Mouse (Mus musculus) midbrain, embryonic 10.5 days (tissue): ENCODE measurements around the gene Ormdl3. TPM values are rescaled to one million over a fixed set of nuclear protein-coding genes. Genes with fewer than 3 reads are reported as not detected.

ENCODE experiments used
- DNase-seq: peaks from one replicate; pipeline ENCODE4 v3.0.0-alpha.2; 2017; ENCODE audit warnings: low spot score
- H3K27ac ChIP-seq: fragments of 300-500 bp; sonication (generic); replicated peaks from 2 replicates; pipeline ENCODE4 v1.5.1; 2016; ENCODE audit warnings: mild to moderate bottlenecking
- H3K27me3 ChIP-seq: fragments of 300-500 bp; sonication (generic); 2 replicates; pipeline ENCODE4 v1.6.1; 2016; ENCODE audit warnings: low read depth, mild to moderate bottlenecking; ENCODE audit not compliant: poor library complexity, severe bottlenecking
- H3K36me3 ChIP-seq: fragments of 300-500 bp; sonication (generic); 2 replicates; pipeline ENCODE4 v1.6.1; 2016; ENCODE audit warnings: mild to moderate bottlenecking, moderate library complexity
- H3K4me1 ChIP-seq: fragments of 300-500 bp; sonication (generic); 2 replicates; pipeline ENCODE4 v1.6.1; 2016
- H3K4me3 ChIP-seq: fragments of 300-500 bp; sonication (generic); 2 replicates; pipeline ENCODE4 v1.5.1; 2016; ENCODE audit warnings: mild to moderate bottlenecking, moderate library complexity
- H3K9me3 ChIP-seq: fragments of 300-500 bp; sonication (generic); replicated peaks from 2 replicates; pipeline ENCODE4 v1.6.1; 2016; ENCODE audit warnings: mild to moderate bottlenecking
- WGBS: fragments of 180-500 bp; shearing (Covaris S2); methylation state at CpG from one replicate; pipeline ENCODE4 v1.1.7; 2016; 5-methylcytosine and 5-hydroxymethylcytosine counted together
- polyA plus RNA-seq: library from polyadenylated mRNA; unstranded; fragments of >200 nt; fragmentation: Nextera tagmentation; extraction: Ambion mirVana; gene quantifications from 2 replicates; pipeline ENCODE4 v1.2.1, GENCODE M21; 2016

Gene Ormdl3
- polyA plus RNA-seq, 1 experiment from 2014 or later: 65.8 TPM

DNA sequence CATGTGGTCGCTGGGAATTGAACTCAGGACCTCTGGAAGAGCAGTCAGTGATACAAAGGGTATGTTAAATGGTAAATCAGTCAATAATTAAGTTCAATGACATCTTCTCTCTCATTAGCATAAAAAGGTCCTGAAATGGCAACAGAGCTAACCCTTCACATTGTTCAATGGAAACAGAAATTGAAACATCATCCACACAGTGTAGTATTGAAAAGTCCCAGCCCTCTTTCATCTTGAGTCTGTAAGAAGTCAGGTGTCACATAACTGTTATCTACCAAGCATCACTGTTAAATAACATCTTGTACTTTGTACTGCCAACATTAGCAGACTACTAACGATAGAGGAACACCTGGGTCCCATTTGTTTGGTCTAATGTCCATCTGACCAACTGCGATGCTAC, 24.1 kb downstream of the Ormdl3 start:
- 0 out of 2 replicates have a peak, but pooled peaks cover 4% of the 10 kb centered on the region for H3K27me3 ChIP-seq
- H3K9me3 ChIP-seq: no peaks in the 10 kb centered on the region
- WGBS: 91% methylated on average over 3 of the region's 3 CpGs
- no peak overlapping the region for H3K27ac ChIP-seq
- no peak for DNase-seq
- H3K36me3 ChIP-seq: no peaks in the 10 kb centered on the region
- H3K4me3 ChIP-seq: no peak overlapping the region
- H3K4me1 ChIP-seq: peaks cover 8% of the 10 kb centered on the region; the same call in 1 of the 2 replicates

DNA sequence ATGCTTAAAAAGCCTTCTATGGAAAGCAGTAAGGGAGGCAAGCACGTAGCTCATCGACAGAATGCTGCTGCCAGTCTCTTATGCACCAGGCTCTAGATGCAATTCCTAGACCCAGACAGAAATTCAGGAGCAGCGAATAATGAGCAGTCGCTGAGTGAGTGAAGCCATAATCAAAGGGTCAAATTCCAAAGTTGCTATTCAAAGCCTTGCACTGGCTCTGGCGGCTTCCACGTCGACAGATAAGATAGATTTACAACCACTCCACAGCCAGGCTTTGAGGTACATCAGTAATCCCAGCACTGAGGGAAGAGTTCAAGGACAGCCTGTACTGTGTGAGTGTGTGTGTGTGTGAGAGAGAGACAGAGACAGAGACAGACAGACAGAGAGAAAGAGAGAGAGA, 26.2 kb downstream of the Ormdl3 start:
- Histone ChIP-seq H3K27me3 (0 out of 2 replicates have a peak, but pooled peaks cover 4% of the 10 kb centered on the region), H3K4me3 (no peak overlapping the region), H3K4me1 (peaks cover 8% of the 10 kb centered on the region; the same call in 1 of the 2 replicates), H3K27ac (no peak overlapping the region), H3K36me3 (no peaks in the 10 kb centered on the region), H3K9me3 (no peaks in the 10 kb centered on the region)
- 57% methylated on average over 7 of the region's 7 CpGs for WGBS
- no peak for DNase-seq

DNA sequence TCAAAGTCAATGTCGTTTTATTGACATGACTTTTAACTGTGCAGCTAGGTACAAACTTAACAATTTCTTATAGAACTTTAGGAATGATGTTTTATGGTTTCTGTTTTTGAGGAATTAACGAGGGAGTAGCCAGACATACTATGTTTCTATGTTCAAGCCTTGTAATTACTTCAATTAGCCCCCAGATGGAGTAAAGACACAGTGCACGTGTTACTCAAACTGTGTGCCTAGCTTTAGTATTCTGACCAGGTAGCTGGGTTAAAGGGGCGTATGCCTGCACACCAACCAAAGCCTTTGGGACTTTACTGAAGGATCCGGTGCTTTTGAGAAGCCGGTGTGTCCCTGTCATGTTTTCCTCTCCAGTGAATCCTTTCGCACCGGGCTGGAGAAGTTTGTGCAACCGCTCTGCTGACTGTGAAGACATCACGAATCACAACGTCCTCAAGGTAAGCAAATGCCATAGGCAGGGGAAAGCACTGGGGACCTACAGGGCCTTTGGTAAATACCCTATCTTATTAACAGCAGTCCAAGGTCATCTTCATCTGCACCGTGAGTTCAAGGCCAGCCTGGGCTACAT, 32.0 kb downstream of the Ormdl3 start:
- 69% methylated on average over 12 of the region's 12 CpGs for WGBS

GRCm38 (mm10) chr11:98553966-98554365, 33.2 kb downstream of the Ormdl3 start:
- H3K9me3 ChIP-seq: 0 out of 2 replicates have a peak, but pooled peaks cover 6% of the 10 kb centered on the region

More for the DNA sequence above, 32.0 kb downstream of the Ormdl3 start:
- H3K9me3 ChIP-seq: 0 out of 2 replicates have a peak, but pooled peaks cover 4% of the 10 kb centered on the region
- DNase-seq: no peak
- H3K4me1 ChIP-seq: peaks cover 12% of the 10 kb centered on the region
- no peak overlapping the region for H3K4me3 ChIP-seq
- no peaks in the 10 kb centered on the region for H3K36me3 ChIP-seq
- H3K27ac ChIP-seq: no peak overlapping the region
- peaks cover 8% of the 10 kb centered on the region for H3K27me3 ChIP-seq

DNA sequence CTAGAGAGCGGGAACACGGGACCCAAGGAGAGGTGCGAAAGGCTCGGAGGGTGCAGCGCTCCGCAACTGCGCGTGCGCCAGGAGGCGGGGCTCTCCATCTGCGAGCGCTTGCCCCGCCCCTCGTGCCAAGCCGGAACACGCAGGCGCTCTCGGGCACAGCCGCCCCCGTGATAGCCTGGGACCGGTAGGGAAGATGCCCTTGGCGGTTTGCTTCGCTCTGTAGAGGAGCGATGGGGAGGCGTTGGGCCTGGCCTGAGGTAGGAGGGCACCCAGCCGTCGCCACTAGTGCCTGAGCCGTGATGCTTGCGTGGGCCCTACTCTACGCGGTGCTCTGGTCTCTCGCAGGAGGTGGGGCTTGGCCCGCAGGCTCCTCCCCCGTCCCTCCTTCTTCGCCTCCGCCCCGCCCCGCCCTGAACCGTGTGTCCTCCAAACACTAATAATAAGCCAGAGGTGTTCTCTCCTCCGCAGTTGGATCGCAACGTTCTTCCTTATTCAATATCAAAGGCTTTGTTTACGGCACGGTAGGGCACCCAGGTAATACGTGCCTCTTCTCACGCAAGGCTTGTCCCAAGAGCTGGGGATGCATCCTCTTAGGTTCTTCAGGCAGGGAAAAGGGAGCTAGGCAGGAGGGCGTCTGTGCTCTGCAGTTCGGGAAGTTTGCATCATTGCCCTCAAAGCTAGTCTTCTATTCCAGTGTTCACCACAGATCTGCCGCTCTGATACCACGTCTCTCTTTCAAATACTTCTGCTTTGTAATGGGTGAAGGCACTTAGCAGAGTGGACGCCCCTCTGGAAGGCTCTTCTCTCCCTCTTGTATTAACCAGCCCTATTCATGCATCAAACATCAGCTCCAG, 36.0 kb downstream of the Ormdl3 start, which contains the start of gene Zpbp2:
Gene Zpbp2, plus strand, starts transcription at position 123 of the 854 bp plus-strand sequence.
- peak; percentile 93 for DNase-seq
- Histone ChIP-seq H3K27me3 (peaks cover 48% of the 10 kb centered on the region), H3K27ac (peak within 1 kb of the TSS; percentile 89), H3K36me3 (no peaks in the 10 kb centered on the region), H3K9me3 (0 out of 2 replicates have a peak, but pooled peaks cover 6% of the 10 kb centered on the region), H3K4me3 (peak within 1 kb of the TSS; percentile 71), H3K4me1 (peaks cover 12% of the 10 kb centered on the region)
- WGBS: under 1% methylated on average over 51 of the region's 51 CpGs

More at GRCm38 (mm10) chr11:98553966-98554365, 33.2 kb downstream of the Ormdl3 start:
- DNase-seq: no peak
- no peak overlapping the region for H3K27ac ChIP-seq
- peaks cover 21% of the 10 kb centered on the region for H3K27me3 ChIP-seq
- peaks cover 12% of the 10 kb centered on the region for H3K4me1 ChIP-seq
- WGBS: 81% methylated on average over 4 of the region's 4 CpGs
- H3K36me3 ChIP-seq: no peaks in the 10 kb centered on the region
- H3K4me3 ChIP-seq: no peak overlapping the region

DNA sequence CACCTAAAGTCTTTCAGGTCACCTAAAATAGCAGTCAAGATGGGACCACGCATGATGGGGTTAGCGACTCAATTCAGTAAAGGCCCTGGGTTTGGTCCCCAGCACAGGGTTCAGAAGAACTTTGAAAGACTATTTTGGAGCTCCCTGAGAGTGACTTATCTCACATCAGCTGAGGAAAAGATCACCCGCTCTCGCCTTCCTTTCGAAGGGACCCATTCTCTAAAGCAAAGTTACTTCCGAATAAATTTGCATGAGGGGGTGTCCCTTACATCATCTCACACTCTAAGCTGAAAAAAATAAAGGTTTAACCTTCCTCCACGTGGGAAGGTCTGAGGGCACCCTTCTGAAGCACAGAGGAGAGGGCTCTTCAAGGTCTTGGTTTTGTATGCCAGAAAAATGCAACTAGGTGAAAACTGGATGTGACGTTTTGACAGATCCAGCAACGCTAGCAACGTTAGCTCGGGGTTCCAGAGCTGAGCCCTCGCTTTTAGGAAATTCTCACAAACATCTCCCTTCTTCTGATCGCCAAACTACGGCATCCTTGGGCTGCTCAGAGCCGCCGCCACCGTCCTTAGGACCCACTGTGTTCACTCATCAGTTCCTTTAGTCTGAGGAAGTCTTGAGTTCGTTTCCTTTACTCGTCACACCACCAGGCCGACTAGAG, 36.7 kb downstream of the Ormdl3 start:
- peaks cover 56% of the 10 kb centered on the region for H3K27me3 ChIP-seq
- 0 out of 2 replicates have a peak, but pooled peaks cover 6% of the 10 kb centered on the region for H3K9me3 ChIP-seq
- H3K4me3 ChIP-seq: peak overlapping the region; percentile 71
- 22% methylated on average over 20 of the region's 20 CpGs for WGBS
- H3K36me3 ChIP-seq: no peaks in the 10 kb centered on the region
- no peak for DNase-seq
- peak overlapping the region; percentile 89 for H3K27ac ChIP-seq
- peaks cover 18% of the 10 kb centered on the region for H3K4me1 ChIP-seq

GRCm38 (mm10) chr11:98549363-98549762, 37.8 kb downstream of the Ormdl3 start:
- Histone ChIP-seq H3K4me3 (no peak overlapping the region), H3K27ac (no peak overlapping the region), H3K4me1 (peaks cover 21% of the 10 kb centered on the region), H3K36me3 (no peaks in the 10 kb centered on the region), H3K27me3 (peaks cover 67% of the 10 kb centered on the region), H3K9me3 (0 out of 2 replicates have a peak, but pooled peaks cover 6% of the 10 kb centered on the region)
- 68% methylated on average over 4 of the region's 4 CpGs for WGBS
- no peak for DNase-seq

GRCm38 (mm10) chr11:98547308-98547693, 39.9 kb downstream of the Ormdl3 start:
- Histone ChIP-seq H3K36me3 (no peaks in the 10 kb centered on the region), H3K9me3 (0 out of 2 replicates have a peak, but pooled peaks cover 2% of the 10 kb centered on the region), H3K4me1 (peaks cover 21% of the 10 kb centered on the region), H3K27ac (no peak overlapping the region), H3K27me3 (peaks cover 87% of the 10 kb centered on the region), H3K4me3 (no peak overlapping the region)
- DNase-seq: no peak
- 64% methylated on average over 3 of the region's 3 CpGs for WGBS

GRCm38 (mm10) chr11:98546529-98547307, 40.5 kb downstream of the Ormdl3 start:
- Histone ChIP-seq H3K36me3 (no peaks in the 10 kb centered on the region), H3K4me1 (peaks cover 21% of the 10 kb centered on the region), H3K27me3 (peaks cover 93% of the 10 kb centered on the region), H3K27ac (no peak overlapping the region), H3K4me3 (no peak overlapping the region), H3K9me3 (0 out of 2 replicates have a peak, but pooled peaks cover 2% of the 10 kb centered on the region)
- 48% methylated on average over 12 of the region's 12 CpGs for WGBS
- DNase-seq: peak; percentile 18

DNA sequence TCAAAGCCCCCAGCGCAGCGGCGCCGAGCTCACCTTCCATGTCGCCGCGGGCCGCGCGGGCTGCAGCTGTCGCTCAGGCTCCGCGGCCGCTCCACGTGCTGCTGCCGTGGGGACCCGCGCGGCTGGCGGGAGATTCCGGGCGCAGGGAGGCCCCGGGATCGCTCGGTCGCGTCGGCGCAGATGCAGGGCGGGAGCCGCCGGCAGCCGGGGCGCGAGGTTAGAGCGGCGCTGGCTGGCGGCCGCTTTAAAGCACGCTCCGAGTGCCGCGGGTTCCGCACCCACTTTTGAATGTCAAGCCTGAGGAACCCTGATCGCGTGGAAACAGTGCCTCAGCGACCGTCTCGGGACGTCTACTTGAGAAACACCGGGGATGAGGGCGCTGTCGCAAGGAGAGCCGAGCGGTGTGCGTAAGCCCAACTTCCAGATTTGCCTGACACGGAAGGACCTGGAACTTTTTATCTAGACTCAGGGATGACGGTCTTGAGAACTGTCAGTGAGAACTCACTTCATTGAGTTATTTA, 41.4 kb downstream of the Ormdl3 start, which contains the start of gene Ikzf3:
Gene Ikzf3, minus strand, starts transcription at position 321 of the 521 bp plus-strand sequence.
- Histone ChIP-seq H3K4me3 (peak within 1 kb of the TSS; percentile 58), H3K9me3 (0 out of 2 replicates have a peak, but pooled peaks cover 2% of the 10 kb centered on the region), H3K27ac (no peak within 1 kb of the TSS), H3K4me1 (peaks cover 13% of the 10 kb centered on the region), H3K36me3 (no peaks in the 10 kb centered on the region), H3K27me3 (peaks cover 99% of the 10 kb centered on the region)
- peak; percentile 63 for DNase-seq
- WGBS: 1% methylated on average over 58 of the region's 58 CpGs

DNA sequence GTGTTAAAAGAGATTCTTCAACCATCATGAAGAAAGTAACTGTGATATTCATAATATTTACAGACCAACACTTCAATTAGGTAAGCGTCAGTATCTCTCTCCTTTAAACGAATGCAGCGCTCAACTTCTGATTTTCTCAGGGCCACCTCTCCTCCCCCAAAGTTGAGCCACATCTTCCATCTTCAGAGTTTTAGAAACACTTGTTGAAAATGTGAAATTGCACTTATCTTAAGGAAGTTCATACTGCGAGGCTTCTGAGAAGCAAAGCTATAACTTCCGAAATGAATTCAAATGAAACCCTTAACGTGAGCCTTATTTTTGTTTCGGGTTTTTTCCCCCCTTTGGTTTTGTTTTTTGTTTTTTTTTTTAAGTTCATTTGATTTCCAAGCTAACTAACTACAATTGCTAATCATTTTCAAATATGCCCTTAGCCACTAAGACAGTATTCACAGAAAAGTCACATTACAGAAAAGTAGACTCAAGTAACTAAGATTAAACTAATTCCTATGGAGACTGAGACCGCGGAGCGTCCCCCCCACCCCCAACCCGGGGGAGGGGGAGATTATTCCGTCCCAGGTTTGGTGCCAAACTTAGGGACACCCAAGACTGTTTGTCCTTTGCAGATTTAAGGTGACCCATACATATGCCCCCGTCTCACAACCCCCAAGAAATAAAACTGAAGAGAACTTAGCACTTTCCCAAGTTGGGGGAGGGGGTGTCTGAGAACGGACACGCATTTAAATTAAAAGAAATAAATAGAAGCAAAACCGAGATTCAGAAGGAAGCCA, 42.1 kb downstream of the Ormdl3 start:
- 0 out of 2 replicates have a peak, but pooled peaks cover 2% of the 10 kb centered on the region for H3K9me3 ChIP-seq
- 3% methylated on average over 16 of the region's 16 CpGs for WGBS
- DNase-seq: no peak

More for the DNA sequence above, 42.1 kb downstream of the Ormdl3 start:
- H3K4me3 ChIP-seq: peak overlapping the region; percentile 58
- no peaks in the 10 kb centered on the region for H3K36me3 ChIP-seq
- H3K27ac ChIP-seq: no peak overlapping the region
- H3K27me3 ChIP-seq: peaks cover 92% of the 10 kb centered on the region
- H3K4me1 ChIP-seq: peaks cover 9% of the 10 kb centered on the region
